Mouse (Mus musculus) intestine, postnatal 0 days (tissue): ENCODE results near the gene Onecut1. TPM values are rescaled to one million over a fixed set of nuclear protein-coding genes. Genes with fewer than 3 reads are reported as not detected.

Experiments
- ATAC-seq: fragments of 200-750 bp; cut with Nextera tagmentation; 2 replicates; pipeline ENCODE4 v1.8.0; 2017; ENCODE audit warnings: mild to moderate bottlenecking, moderate TSS enrichment, moderate library complexity
- H3K27ac ChIP-seq: fragments of 300-500 bp; sonication (generic); 2 replicates; pipeline ENCODE4 v1.5.1; 2014; ENCODE audit warnings: mild to moderate bottlenecking, low read depth, low read length, moderate library complexity
- H3K27me3 ChIP-seq: fragments of 300-500 bp; sonication (generic); replicated peaks from 2 replicates; pipeline ENCODE4 v1.6.1; 2014; ENCODE audit warnings: low read length, mixed read lengths; ENCODE audit not compliant: control insufficient read depth, insufficient read depth
- H3K36me3 ChIP-seq: fragments of 300-500 bp; sonication (generic); 2 replicates; pipeline ENCODE4 v1.6.1; 2014; ENCODE audit warnings: mild to moderate bottlenecking, moderate library complexity; ENCODE audit not compliant: control insufficient read depth, insufficient read depth
- H3K4me1 ChIP-seq: fragments of 300-500 bp; sonication (generic); replicated peaks from 2 replicates; pipeline ENCODE4 v1.6.1; 2014; ENCODE audit warnings: antibody characterized with exemption, low read length, mixed read lengths; ENCODE audit not compliant: control insufficient read depth, insufficient read depth
- H3K4me2 ChIP-seq: fragments of 300-500 bp; sonication (generic); replicated peaks from 2 replicates; pipeline ENCODE4 v1.6.1; 2014; ENCODE audit warnings: low read depth, mild to moderate bottlenecking, moderate library complexity
- H3K4me3 ChIP-seq: fragments of 300-500 bp; sonication (generic); 2 replicates; pipeline ENCODE4 v1.5.1; 2014; ENCODE audit warnings: low read depth, low read length
- H3K9ac ChIP-seq: fragments of 300-500 bp; sonication (generic); 2 replicates; pipeline ENCODE4 v1.6.1; 2014; ENCODE audit warnings: mild to moderate bottlenecking, low read depth, low read length
- H3K9me3 ChIP-seq: fragments of 300-500 bp; sonication (generic); 2 replicates; pipeline ENCODE4 v1.6.1; 2016; ENCODE audit warnings: mixed run types; ENCODE audit not compliant: control insufficient read depth
- CTCF ChIP-seq: sonication (generic); IDR thresholded peaks from 2 replicates; pipeline ENCODE4 v1.5.1; 2016; ENCODE audit warnings: low read depth, mild to moderate bottlenecking, control low read depth, antibody characterized with exemption, moderate library complexity
- WGBS: fragments of 180-500 bp; shearing (Covaris S2); extraction: QIAGEN DNeasy Blood & Tissue Kit; methylation state at CpG from one replicate; pipeline ENCODE4 v1.1.7; 2014; 5-methylcytosine and 5-hydroxymethylcytosine counted together
- polyA plus RNA-seq: library from polyadenylated mRNA; unstranded; fragments of >200 nt; fragmentation: Nextera tagmentation; extraction: Ambion mirVana; gene quantifications from 2 replicates; pipeline ENCODE4 v1.2.1, GENCODE M21; 2015

Gene Onecut1
- polyA plus RNA-seq, 1 experiment from 2014 or later, result 0.07 TPM

- ATAC-seq, result no peak
- WGBS, result 36% methylated on average over 5 of the region's 5 CpGs
- Histone ChIP-seq H3K36me3 (no peaks in the 10 kb centered on the region), H3K27me3 (peaks cover 96% of the 10 kb centered on the region), H3K9ac (no peak overlapping the region), H3K4me2 (no peak overlapping the region), H3K27ac (no peak overlapping the region), H3K4me3 (no peak overlapping the region), H3K4me1 (peaks cover 3% of the 10 kb centered on the region; the same call in 1 of the 2 replicates), H3K9me3 (no peaks in the 10 kb centered on the region)
- no peak for TF ChIP-seq CTCF
Observed at GRCm38 (mm10) chr9:74858111-74858510, 3.6 kb upstream of the Onecut1 start.

- ATAC-seq, result no peak
- no peak overlapping the region for H3K4me2 ChIP-seq
- 59% methylated on average over 18 of the region's 18 CpGs for WGBS
- no peaks in the 10 kb centered on the region for H3K36me3 ChIP-seq
- H3K4me1 ChIP-seq, result peaks cover 3% of the 10 kb centered on the region; the same call in 1 of the 2 replicates
- peaks cover 97% of the 10 kb centered on the region for H3K27me3 ChIP-seq
- H3K4me3 ChIP-seq, result no peak overlapping the region
- H3K9ac ChIP-seq, result no peak overlapping the region
- no peak for TF ChIP-seq CTCF
- H3K9me3 ChIP-seq, result no peaks in the 10 kb centered on the region
- H3K27ac ChIP-seq, result no peak overlapping the region
Observed at GRCm38 (mm10) chr9:74860461-74860860, 1.3 kb upstream of the Onecut1 start.

GRCm38 (mm10) chr9:74862096-74862780 is 517 bp downstream of the Onecut1 start:
- H3K4me2 ChIP-seq, result peak overlapping the region; percentile 91
- H3K36me3 ChIP-seq, result no peaks in the 10 kb centered on the region
- no peak overlapping the region for H3K9ac ChIP-seq
- no peaks in the 10 kb centered on the region for H3K9me3 ChIP-seq
- no peak overlapping the region for H3K27ac ChIP-seq
- WGBS, result under 1% methylated on average over 48 of the region's 48 CpGs
- H3K4me1 ChIP-seq, result peaks cover 3% of the 10 kb centered on the region; the same call in 1 of the 2 replicates
- no peak for ATAC-seq
- 0 out of 2 replicates have a peak, but pooled peaks have one; percentile 6 for TF ChIP-seq CTCF
- H3K4me3 ChIP-seq, result peak overlapping the region; percentile 48
- H3K27me3 ChIP-seq, result peaks cover 98% of the 10 kb centered on the region

GRCm38 (mm10) chr9:74862783-74863654 is 1.3 kb downstream of the Onecut1 start:
- no peak for ATAC-seq

GRCm38 (mm10) chr9:74863655-74864443 is 2.1 kb downstream of the Onecut1 start:
- H3K9ac ChIP-seq, result no peak overlapping the region
- H3K4me3 ChIP-seq, result peak overlapping the region; percentile 48
- 6% methylated on average over 36 of the region's 36 CpGs for WGBS
- H3K27me3 ChIP-seq, result peaks cover 98% of the 10 kb centered on the region
- H3K27ac ChIP-seq, result no peak overlapping the region
- peak overlapping the region; percentile 91; the same call in 1 of the 2 replicates for H3K4me2 ChIP-seq
- H3K36me3 ChIP-seq, result no peaks in the 10 kb centered on the region
- H3K4me1 ChIP-seq, result peaks cover 3% of the 10 kb centered on the region; the same call in 1 of the 2 replicates
- no peaks in the 10 kb centered on the region for H3K9me3 ChIP-seq
- no peak for TF ChIP-seq CTCF
- ATAC-seq, result no peak

More at GRCm38 (mm10) chr9:74862783-74863654, 1.3 kb downstream of the Onecut1 start:
- Histone ChIP-seq H3K4me3 (peak overlapping the region; percentile 48), H3K4me1 (peaks cover 3% of the 10 kb centered on the region; the same call in 1 of the 2 replicates), H3K9ac (no peak overlapping the region), H3K27me3 (peaks cover 98% of the 10 kb centered on the region), H3K4me2 (peak overlapping the region; percentile 91), H3K36me3 (no peaks in the 10 kb centered on the region), H3K9me3 (no peaks in the 10 kb centered on the region), H3K27ac (no peak overlapping the region)
- WGBS, result 2% methylated on average over 56 of the region's 56 CpGs
- no peak for TF ChIP-seq CTCF
